Mouse (Mus musculus): Measurements from ENCODE around the gene Rbm8a.
A peak's percentile ranks its signal among the peaks of the same experiment; 100 is the strongest.
"Not testable (repeated sequence)": the region's sequence is repeated elsewhere in the genome, so short reads cannot be mapped to it uniquely, and the experiment has no call there.

Gene Rbm8a

DNA sequence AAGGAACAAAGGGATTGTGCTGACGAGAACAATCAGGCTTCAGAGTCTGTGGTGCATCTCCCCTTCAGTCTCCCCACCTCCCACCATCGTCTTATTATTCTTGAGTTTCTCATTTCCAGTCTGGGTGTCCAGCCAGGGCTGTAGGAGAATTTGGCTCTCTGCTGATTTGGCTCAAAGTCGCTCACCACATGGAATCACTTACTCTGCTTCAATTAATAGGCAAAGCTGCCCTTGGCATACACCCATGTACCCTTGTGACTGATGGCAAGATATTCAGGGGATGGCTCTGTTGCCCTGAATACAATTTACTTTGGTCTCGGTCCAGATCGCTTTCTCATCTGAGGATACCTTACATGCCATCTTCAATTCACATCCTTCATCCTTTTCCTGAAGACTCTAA, 26.4 kb upstream of the Rbm8a start:
- DNase-seq (ENCODE audit: low spot score in 2 of 2) = no peak

DNA sequence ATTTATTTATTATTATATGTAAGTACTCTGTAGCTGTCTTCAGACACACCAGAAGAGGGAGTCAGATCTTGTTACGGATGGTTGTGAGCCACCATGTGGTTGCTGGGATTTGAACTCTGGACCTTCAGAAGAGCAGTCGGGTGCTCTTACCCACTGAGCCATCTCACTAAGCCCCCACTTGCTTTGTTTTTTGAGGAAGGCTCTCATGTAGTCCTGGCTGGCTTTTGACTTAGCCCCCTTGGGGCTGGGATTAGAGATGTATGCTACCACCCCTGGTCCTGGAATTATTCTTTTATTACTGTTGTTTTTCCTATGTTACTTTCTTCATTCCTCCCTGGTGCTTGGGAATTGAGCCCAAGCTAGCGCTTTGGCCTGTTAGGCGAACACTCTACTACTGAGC, 23.7 kb upstream of the Rbm8a start:
- DNase-seq (ENCODE audit: low spot score in 2 of 2) = not testable (repeated sequence)

DNA sequence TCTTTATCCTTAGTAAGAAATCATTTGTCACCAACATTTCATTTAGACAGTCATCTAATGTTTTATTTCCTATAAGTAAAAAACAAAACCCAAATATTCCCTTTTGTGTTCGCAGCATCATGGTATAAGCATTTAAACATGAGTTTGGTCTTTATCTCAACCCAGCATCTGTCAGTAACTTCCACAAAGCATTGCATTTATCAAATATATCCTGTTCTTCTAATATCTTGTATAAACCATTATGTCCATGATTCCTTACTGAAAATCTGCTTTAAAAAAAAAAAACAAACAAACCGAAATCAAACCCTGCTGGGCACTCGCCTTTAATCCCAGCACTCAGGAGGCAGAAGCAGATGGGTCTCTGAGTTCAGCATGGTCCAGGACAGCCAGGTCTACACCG, 23.1 kb upstream of the Rbm8a start:
- no peak for DNase-seq (ENCODE audit: low spot score in 2 of 2)

DNA sequence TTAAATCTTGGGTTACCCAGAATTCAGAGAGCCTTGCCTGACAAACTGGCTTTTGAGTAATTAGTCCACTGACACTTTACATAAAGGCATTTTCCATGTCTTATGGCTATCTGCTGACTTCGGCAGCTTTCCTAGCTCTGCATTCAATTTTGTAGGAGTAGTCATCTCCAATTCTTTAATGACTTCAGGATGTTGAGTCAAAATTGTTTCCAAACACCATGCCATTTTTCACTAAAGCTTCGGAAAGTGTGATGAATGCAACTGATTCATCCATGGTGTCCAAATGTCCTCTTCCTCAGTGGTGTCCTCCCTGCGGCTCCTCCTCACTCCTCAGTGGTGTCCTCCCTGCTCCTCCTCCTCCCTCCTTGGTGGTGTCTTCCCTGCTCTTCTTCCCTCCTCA, 11.8 kb upstream of the Rbm8a start:
- no peak for DNase-seq (ENCODE audit: low spot score in 2 of 2)

DNA sequence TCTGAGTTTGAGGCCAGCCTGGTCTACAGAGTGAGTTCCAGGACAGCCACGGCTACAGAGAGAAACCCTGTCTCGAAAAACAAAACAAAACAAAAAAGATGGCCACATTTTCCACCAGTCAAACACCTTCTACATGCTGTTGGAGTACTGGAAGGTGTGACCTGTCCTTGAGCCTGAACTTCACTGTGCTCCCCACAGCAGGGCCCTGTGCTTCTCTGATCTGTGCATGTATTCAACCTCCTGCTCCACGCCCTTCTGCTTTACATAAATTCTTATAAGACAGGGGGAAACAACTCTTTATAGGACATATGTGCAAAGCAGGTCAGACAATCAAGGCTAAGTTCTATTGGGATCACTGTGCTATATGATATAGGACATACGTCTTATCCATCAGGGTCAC, 6.5 kb upstream of the Rbm8a start:
- no peak for DNase-seq (ENCODE audit: low spot score in 2 of 2)

DNA sequence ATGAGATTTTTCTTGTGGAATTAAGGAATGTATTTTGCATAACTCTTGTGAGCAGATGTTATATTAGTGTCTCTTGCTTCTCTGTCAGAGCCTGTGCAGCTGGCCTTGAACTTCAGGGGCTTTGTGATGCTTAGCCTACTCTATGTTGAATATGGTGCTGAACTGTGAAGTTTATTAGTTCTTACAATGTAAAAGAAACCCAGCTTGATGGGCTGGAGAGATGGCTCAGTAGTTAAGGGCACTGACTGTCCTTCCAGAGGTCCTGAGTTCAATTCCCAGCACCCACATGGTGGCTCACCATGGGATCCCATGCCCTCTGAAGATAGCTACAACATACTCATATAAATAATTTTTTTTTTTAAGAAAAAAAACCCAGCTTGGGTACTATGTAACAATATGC, 2.3 kb downstream of the Rbm8a start:
- DNase-seq (ENCODE audit: low spot score in 2 of 2) = no peak

DNA sequence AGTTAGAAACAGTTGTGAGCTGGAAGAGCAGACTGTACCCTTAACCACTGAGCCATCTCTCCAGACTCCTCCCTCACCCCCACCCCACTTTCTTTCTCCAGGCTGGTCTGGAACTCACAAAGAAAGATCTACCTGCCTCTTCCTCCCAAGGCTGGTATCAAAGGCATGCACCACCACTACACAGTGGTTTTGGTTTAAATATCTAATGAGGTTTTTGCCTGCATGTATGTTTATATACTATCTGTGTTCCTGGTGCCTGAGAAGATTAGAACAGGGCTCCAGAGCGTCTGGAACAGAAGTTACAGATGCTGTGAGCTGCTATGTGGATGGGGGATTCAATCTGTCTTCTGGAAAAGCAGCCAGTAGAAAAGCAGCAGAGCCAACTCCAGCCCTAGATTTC, 4.3 kb downstream of the Rbm8a start:
- no peak for DNase-seq (ENCODE audit: low spot score in 2 of 2)

DNA sequence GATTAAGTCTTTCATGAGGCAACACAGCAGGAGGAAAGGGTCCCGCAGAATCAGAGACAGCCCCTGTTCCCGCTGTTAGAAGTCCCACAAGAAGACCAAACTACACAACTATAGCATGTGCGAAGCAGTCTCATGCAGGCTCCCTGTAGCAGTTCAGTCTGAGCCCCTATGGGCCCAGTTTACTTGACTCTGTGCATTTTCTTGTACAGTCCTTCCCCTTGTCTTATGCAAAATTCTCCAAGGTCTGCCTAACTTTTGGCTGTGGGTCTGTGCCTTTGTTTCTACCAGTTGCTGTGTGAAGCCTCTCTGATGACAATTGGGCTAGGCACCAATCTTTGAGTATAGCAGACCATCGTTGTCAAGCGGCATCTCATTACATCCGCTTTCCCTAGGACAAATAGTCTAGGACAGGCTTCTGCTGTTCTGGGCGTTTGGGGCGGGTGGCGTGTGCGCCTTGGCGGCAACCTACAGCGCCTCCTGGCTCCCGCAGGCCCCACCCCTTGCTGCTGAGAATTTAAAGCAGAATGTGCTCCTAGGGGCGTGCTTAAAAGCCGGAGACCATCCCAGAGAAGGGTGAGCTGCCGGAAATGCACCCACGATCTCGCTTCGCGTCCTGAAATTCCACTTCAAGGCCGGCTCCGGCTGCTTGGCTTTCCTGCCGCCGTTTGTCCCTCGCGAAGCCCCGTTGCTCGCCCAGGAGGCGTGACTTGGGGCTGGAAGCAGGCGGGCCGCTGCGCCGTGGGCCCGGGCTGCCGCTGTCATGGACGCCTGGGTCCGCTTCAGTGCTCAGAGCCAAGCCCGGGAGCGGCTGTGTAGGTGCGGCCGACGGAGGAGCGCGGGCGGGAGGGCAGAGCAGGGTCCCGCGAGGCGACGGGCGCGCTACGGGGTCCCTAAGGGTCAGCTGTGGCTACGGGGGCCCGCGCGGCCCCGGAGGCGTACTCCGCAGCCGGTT, 5.5 kb downstream of the Rbm8a start, which contains the start of the genes Pex11b and Gm42957:
Gene Pex11b (plus strand): TSS at position 449 of the 952 bp plus-strand sequence.
Gene Gm42957 (plus strand): TSS at position 547 of the 952 bp plus-strand sequence.
- DNase-seq (ENCODE audit: low spot score in 2 of 2) = peak; percentile 90 to 93

DNA sequence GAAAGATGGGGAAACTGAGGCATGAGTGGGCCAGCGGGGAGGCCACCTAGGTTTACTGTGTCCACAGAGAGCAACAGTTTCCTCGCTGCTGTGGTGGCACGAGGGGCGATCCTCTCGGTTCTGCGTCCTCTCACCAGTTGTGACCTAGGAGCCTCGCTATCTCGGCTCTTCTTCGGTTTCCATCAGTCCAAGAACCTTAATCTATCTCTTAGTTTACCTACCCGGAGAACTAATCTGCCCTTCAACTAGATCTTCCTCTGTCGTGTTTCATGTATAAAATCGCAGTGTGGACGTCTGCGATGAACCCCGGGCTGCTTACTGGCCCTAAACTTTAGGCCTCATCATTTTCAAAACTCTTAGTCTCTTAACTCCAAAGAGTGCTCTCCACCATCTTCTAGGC, 6.2 kb downstream of the Rbm8a start:
- peak in 1 of 2 experiments; percentile 14 for DNase-seq (ENCODE audit: low spot score in 2 of 2)

DNA sequence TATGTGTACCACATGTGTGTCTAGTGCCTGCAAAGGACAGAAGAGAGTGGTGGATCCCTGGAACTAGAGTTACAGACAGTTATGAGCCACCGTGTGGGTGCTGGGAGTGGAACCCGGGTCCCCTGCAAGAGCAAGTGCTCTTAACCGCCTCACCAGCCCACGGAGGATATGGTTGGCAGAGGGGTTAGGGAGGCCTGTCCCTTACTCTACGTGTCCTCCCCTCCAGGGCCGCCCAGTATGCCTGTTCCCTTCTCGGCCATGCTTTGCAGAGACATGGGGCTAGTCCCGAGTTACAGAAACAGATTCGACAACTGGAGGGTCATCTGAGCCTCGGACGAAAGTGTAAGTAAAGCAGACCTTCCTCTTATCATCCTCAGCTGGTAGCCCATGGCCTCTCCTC, 6.7 kb downstream of the Rbm8a start:
- no peak for DNase-seq (ENCODE audit: low spot score in 2 of 2)

DNA sequence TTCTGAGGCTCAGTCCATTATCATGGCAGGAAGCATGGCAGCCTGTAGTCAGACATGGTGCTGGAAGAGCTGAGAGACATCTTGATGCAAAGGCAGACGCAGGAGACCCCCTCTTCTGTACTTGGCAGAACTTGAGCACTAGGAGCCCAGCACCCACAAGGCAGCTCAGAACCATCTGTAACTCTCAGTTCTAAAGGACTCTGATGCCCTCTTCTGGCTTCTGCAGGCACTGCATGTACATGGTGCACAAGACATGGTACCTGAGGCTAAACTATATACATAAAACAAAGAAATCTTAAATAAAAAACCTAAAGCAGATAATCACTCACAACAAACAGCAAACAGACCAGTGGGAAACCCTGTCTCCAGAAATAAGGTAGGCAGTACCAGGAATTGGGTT, 9.5 kb downstream of the Rbm8a start:
- peak; percentile 71 to 76 for DNase-seq (ENCODE audit: low spot score in 2 of 2)

DNA sequence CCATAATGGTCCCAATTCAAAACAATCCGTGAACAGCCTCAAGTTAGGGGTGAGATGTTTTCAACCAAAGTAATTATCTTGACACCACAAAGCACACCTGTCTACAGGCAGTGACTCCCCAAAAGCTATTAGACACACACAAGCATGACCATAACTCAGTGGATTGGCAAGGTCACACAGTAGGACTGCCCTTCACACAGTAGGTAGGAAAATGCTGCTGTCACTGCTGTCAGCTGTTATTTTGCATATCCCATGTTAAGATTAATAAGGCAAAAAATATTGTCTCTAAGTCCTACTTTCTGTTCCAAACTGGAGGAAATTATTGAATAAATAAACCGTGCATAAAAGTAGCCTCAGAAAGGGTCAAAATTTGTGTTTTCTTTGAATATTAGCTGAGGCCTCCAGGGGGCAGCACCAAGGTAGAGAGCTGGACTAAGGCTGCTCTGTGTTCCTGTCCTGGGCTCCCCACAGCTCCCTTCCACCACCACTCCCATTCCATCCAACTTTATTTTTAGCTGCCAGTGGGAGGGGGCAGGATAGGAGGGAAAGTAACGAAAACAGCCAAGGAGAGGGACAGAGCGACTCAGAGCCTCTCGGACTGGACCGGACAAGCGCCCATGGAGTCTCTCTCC, 15.4 kb downstream of the Rbm8a start, which contains the start of gene Itga10:
Gene Itga10 (plus strand): TSS at position 567 of the 632 bp plus-strand sequence.
- peak; percentile 27 to 36 for DNase-seq (ENCODE audit: low spot score in 2 of 2)

DNA sequence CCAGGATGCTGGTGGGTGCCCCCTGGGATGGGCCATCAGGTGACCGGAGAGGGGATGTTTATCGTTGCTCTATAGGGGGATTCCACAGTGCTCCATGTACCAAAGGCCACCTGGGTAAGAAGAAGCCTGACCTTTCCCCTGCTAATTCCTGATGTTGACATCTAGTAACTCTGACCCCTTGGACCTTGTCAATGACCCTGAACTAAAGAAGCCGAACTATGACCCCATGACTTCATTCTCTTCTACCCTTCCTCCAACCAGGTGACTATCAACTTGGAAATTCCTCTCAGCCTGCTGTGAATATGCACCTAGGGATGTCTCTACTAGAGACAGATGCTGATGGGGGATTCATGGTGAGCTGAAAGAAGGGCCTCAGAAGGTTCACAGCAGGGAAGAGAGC, 17.6 kb downstream of the Rbm8a start:
- no peak for DNase-seq (ENCODE audit: low spot score in 2 of 2)

DNA sequence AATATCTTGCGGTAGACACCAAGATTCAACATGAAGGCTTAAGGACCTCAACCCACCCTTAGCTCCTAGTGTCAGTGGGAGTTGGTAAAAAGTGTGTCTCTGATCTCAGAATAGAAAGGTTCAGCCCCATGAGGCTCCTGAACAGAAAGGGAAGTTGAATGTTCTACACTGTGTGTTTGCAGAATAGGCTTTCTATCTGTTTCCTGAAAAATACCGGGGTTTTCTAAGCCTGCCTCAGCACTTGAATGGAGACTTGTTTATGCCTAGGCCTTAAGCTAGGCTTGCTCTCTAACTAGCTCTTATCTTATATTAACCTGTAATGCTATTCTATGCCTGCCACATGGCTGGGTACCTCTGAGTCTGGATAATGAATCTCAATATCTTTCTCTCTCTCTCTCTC, 31.2 kb downstream of the Rbm8a start:
- DNase-seq (ENCODE audit: low spot score in 2 of 2) = no peak

DNA sequence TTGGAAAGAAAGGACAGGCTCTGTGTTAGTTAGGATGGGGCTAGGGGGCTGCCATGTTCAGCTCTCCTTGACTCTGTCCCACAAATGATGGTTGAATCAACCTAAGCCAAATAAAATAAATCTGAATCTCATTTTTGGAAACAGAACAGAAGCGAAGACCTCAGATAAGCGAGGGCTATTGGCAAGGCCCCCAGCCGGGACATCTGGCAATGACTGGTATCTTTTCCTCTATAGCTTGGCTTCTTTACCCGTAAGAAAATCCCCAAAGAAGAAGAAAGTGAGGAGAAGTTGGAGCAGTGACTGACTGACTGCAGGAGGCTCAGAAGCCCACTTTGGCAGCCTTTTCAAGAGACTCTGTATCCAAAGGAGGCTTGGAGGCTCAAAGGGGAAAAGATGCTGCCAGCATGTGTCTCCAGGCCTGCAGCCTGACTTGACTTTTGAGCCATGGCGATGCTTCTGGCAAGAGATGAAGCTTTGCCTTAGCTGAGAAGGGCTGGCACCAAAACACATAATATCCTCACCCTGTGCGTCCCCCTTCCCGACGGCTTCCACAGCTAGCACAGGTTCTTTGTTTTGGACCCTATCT, 33.1 kb downstream of the Rbm8a start:
- no peak for DNase-seq (ENCODE audit: low spot score in 2 of 2)

DNA sequence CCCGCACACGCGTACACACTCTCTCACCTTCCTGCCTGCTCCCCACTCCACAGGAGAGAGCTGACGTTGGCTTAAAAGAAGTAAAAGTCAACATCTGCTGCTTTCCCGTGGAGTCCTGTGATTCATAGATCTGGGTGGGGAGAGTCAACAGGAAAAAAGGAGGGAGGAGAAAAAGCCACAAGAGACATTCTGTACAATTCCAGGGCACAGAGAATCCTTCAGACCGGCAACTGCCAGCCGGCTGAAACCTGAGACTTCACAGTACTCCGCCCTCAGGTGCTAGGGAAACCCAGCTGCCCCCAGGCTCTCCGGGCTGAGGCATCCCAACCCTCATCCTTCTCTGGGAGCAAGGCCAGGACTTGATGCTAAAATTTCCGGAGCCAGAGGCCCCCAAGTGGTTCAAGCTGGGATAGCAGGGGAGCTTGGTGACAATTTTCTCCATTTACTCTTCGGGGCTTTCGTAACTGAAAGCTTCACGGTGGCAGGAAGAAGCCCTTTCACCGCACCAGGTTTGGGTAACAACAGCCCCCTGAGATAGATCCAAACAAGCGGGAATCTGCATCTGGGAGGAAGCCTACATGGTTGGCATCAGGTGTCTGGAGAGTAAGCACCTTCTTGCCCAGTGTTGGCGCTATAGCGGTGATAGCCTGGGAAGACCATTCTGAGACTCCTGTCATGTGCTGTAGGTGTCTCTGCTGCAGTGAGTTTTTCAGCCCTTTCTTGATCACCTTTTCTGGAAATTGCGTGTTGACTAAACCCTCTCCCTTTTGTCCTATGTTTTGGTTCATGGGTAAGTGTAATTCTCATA, 33.9 kb downstream of the Rbm8a start:
- peak; percentile 92 to 94 for DNase-seq (ENCODE audit: low spot score in 2 of 2)

DNA sequence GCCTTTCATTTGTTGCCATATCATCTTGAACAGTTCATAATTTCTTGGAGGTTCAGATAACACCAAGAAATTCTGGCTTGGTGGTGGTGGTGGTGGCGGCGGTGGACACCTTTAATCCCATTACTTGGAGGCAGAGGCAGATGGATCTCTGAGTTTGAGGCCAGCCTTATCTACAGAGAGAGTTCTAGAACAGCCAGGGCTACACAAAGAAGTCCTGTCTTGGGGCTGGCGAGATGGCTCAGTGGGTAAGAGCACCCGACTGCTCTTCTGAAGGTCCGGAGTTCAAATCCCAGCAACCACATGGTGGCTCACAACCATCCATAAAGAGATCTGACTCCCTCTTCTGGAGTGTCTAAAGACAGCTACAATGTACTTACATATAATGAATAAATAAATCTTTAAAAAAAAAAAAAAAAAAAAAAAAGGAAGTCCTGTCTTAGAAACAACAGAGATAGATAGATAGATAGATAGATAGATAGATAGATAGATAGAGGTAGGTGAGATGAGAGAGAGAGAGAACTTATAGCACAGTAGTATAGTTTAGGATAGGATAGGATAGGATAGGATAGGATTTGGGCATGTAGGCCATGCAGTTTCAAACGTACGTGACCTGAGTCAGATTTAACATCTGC, 36.1 kb downstream of the Rbm8a start:
- not testable (repeated sequence) for DNase-seq (ENCODE audit: low spot score in 2 of 2)

DNA sequence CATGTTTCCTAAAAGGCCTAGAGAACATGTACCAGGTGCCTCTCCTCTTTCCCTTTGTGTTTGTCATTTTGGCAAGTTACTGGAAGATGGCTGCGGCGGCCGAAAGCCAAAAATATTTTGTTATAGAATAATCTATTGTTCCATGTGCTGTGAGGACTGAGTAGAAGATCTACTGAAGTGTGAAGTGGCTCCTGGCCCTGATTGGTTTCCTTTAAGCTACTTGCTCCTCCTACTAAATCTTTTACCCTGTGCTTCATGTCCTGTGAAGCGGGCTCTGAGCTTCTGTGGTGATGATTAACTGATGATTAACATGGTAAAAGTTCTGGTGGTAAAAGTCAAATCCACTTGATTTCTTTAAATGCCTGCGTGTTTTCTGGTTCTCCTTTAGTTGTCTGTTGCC, 37.2 kb downstream of the Rbm8a start:
- DNase-seq (ENCODE audit: low spot score in 2 of 2) = no peak

DNA sequence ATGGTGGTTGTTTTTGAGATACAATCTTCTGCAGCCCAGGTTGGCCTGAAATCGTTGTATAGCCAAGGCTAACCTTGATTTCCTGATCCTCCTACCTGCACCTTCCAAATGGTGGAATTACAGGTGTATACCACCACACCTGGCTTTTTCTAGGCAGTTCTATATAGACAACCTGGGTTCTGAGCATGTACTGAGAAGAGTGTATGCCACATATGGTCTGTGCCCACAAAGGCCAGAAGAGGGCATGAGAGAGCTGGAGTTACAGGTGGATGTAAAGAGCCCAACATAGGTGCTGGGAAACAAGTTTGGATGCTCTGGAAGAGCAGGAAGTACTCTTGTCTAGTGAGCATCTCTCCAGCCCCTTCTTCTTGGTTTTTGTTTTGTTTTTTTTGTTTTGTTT, 37.6 kb downstream of the Rbm8a start:
- no peak for DNase-seq (ENCODE audit: low spot score in 2 of 2)

DNA sequence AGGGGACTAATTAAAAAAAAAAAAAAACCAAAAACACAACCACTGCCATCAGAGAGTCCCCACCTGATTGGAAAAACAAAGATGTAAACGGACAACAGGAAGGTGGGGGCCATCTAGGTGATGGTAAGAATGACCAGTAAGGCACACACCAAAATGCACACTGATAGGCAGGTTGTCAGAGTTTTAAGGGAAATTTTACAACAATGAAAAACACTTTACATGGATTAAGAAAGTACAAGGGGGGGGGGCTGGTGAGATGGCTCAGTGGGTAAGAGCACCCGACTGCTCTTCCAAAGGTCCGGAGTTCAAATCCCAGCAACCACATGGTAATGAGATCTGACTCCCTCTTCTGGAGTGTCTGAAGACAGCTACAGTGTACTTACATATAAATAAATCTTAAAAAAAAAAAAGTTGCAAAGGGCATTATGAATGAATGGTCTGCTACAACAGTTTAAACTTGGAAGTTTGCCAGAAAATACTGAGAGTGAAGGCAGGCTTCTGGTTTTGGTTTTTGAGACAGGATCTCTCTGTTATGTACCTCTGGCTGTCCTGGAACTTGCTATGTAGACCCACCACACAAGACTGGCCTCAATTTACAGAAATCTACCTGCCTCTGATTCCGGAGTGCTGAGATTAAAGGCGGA, 38.8 kb downstream of the Rbm8a start:
- DNase-seq (ENCODE audit: low spot score in 2 of 2) = no peak
